Mouse (Mus musculus) liver, postnatal 0 days (tissue): ENCODE data around the gene Ndufb10. TPM values are rescaled to one million over a fixed set of nuclear protein-coding genes. Genes with fewer than 3 reads are reported as not detected.

Source experiments
- ATAC-seq: fragments of 200-750 bp; cut with Nextera tagmentation; 2 replicates; pipeline ENCODE4 v1.8.0; 2017; ENCODE audit warnings: mild to moderate bottlenecking, moderate library complexity
- DNase-seq: peaks from one replicate; pipeline ENCODE4 v3.0.0-alpha.2; 2016
- H3K27ac ChIP-seq: fragments of 300-500 bp; sonication (generic); 2 replicates; pipeline ENCODE4 v1.5.1; 2014; ENCODE audit warnings: antibody characterized with exemption, moderate library complexity, mild to moderate bottlenecking, low read depth
- H3K27me3 ChIP-seq: fragments of 300-500 bp; sonication (generic); 2 replicates; pipeline ENCODE4 v1.6.1; 2014; ENCODE audit warnings: low read length, control low read depth, mixed read lengths; ENCODE audit not compliant: insufficient read depth
- H3K36me3 ChIP-seq: fragments of 300-500 bp; sonication (generic); replicated peaks from 2 replicates; pipeline ENCODE4 v1.6.1; 2014; ENCODE audit warnings: mild to moderate bottlenecking, control low read depth, low read length, moderate library complexity, mixed read lengths; ENCODE audit not compliant: insufficient read depth
- H3K4me1 ChIP-seq: fragments of 300-500 bp; sonication (generic); 2 replicates; pipeline ENCODE4 v1.6.1; 2014; ENCODE audit warnings: antibody characterized with exemption, mild to moderate bottlenecking, control low read depth; ENCODE audit not compliant: insufficient read depth
- H3K4me2 ChIP-seq: fragments of 300-500 bp; sonication (generic); 2 replicates; pipeline ENCODE4 v1.6.1; 2014; ENCODE audit warnings: low read depth, mild to moderate bottlenecking, low read length, moderate library complexity, mixed read lengths
- H3K4me3 ChIP-seq: fragments of 300-500 bp; sonication (generic); 2 replicates; pipeline ENCODE4 v1.5.1; 2014; ENCODE audit warnings: low read depth, low read length
- H3K9ac ChIP-seq: fragments of 300-500 bp; sonication (generic); replicated peaks from 2 replicates; pipeline ENCODE4 v1.6.1; 2014; ENCODE audit warnings: mild to moderate bottlenecking, moderate library complexity
- H3K9me3 ChIP-seq: fragments of 300-500 bp; sonication (generic); 2 replicates; pipeline ENCODE4 v1.6.1; 2016; ENCODE audit warnings: mild to moderate bottlenecking, control low read depth, low read length, mixed read lengths
- CTCF ChIP-seq: sonication (generic); IDR thresholded peaks from 2 replicates; pipeline ENCODE4 v1.5.1; 2016; ENCODE audit warnings: antibody characterized with exemption, low read depth
- EP300 ChIP-seq: IDR thresholded peaks from 2 replicates; pipeline ENCODE4 v1.6.1; 2016; ENCODE audit warnings: antibody characterized with exemption, low read depth, mild to moderate bottlenecking
- WGBS: fragments of 180-500 bp; shearing (Covaris S2); extraction: QIAGEN DNeasy Blood & Tissue Kit; methylation state at CpG from one replicate; pipeline ENCODE4 v1.1.7; 2014; ENCODE audit not compliant: insufficient replicate concordance; 5-methylcytosine and 5-hydroxymethylcytosine counted together
- polyA plus RNA-seq: library from polyadenylated mRNA; unstranded; fragments of >200 nt; fragmentation: Nextera tagmentation; extraction: Ambion mirVana; gene quantifications from 2 replicates; pipeline ENCODE4 v1.2.1, GENCODE M21; 2015

Gene Ndufb10
- polyA plus RNA-seq, 1 experiment from 2014 or later: 355 TPM

DNA sequence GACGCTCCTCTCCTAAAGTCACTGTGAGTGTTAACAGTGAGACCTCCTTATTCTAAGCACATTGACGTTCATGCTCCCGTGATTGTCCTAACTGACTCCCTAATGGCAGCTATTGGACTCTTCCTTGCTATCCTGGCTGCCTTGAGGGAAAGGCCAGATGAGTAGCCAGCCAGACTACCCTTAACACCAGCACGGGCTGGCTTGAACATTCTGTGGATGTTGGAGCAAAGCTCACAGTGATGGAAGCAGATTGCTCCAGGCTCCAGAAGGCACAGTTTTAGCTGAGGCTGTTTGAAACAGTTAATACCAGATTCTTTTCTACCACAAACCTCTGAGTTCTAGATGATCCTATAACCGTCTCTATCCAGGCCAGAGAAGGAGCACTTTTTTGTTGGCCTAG is 19.6 kb upstream of the Ndufb10 start:
- DNase-seq (no peak), ATAC-seq (no peak)
- TF ChIP-seq EP300: no peak
- no peak for TF ChIP-seq CTCF
- no peaks in the 10 kb centered on the region for H3K27me3 ChIP-seq
- 70% methylated on average over 5 of the region's 5 CpGs for WGBS
- no peak overlapping the region for H3K4me3 ChIP-seq
- peaks cover 31% of the 10 kb centered on the region for H3K36me3 ChIP-seq
- no peaks in the 10 kb centered on the region for H3K9me3 ChIP-seq
- peaks cover 19% of the 10 kb centered on the region for H3K4me1 ChIP-seq
- H3K4me2 ChIP-seq: no peak overlapping the region
- H3K9ac ChIP-seq: no peak overlapping the region
- H3K27ac ChIP-seq: 0 out of 2 replicates have a peak overlapping the region, but pooled peaks have one; percentile 86

DNA sequence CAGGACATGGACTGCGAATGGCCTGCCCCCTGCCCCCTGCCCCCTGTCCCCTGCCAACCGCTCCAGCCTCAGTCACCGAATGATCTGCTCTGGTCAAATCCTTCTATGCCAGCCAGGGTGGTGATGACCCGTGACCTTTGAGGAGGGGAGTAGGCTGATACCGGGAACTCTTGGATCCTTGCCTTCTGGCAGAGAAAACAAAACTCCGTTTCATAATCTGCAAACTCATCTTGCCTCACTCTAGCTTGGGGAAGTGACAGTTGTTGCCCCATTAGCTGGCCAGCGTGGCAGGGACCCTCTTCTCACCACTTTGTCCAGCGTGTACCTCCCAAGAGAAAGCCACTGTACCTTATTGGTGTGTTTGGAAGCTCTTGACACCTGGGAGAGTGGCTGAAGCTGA is 18.0 kb upstream of the Ndufb10 start:
- no peak for TF ChIP-seq CTCF
- peak; percentile 56; the same call in 1 of the 2 replicates for TF ChIP-seq EP300
- WGBS: 47% methylated on average over 8 of the region's 8 CpGs

DNA sequence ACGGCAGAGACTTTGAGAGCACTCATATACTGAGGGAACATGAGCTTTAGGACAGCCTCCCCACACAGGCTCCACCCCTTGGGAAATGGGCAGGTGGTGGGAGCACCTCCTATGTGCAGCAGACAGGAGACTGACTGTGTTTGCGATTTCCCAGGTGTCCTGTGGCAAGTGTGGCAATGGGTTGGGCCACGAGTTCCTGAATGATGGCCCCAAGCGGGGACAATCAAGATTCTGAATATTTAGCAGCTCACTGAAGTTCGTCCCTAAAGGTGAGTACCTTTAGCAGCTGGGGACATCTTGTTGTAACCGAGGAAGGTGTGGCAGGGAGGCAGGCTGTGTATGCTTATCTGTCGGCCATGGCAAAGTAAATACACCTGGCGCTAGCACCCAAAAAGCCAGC is 15.6 kb upstream of the Ndufb10 start:
- no peak overlapping the region for H3K4me3 ChIP-seq
- peaks cover 36% of the 10 kb centered on the region for H3K4me1 ChIP-seq
- H3K27me3 ChIP-seq: no peaks in the 10 kb centered on the region
- peaks cover 31% of the 10 kb centered on the region for H3K36me3 ChIP-seq
- H3K9me3 ChIP-seq: no peaks in the 10 kb centered on the region
- no peak for TF ChIP-seq CTCF
- TF ChIP-seq EP300: no peak
- DNase-seq: no peak
- 71% methylated on average over 8 of the region's 8 CpGs for WGBS
- no peak overlapping the region for H3K27ac ChIP-seq
- no peak for ATAC-seq
- H3K9ac ChIP-seq: no peak overlapping the region
- no peak overlapping the region for H3K4me2 ChIP-seq

More for the DNA sequence above, 18.0 kb upstream of the Ndufb10 start:
- H3K4me3 ChIP-seq: no peak overlapping the region
- H3K4me1 ChIP-seq: peaks cover 22% of the 10 kb centered on the region
- peak; percentile 68 for DNase-seq
- peak overlapping the region; percentile 35; the same call in 1 of the 2 replicates for H3K4me2 ChIP-seq
- peak overlapping the region; percentile 86 for H3K27ac ChIP-seq
- peak; percentile 78 for ATAC-seq
- H3K36me3 ChIP-seq: peaks cover 31% of the 10 kb centered on the region
- H3K9ac ChIP-seq: no peak overlapping the region
- H3K9me3 ChIP-seq: no peaks in the 10 kb centered on the region
- no peaks in the 10 kb centered on the region for H3K27me3 ChIP-seq

DNA sequence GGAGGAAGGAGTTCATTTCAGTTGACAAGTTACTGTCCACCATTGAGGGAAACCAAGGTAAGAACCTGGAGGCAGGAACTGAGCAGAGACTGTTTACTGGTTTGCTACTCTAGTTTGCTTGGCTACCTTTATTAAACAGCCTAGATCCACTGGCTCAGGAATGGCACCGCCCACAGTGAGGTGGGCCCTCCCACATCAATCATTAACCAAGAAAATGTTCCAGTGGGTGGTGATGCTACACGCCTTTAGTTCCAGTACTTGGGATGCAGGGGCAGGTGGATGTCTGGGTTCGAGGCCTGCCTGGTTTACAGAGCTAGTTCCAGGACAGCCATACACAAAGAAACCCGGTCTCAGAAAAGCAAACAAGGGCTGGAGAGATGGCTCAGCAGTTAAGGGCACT is 14.0 kb upstream of the Ndufb10 start:
- peak; percentile 60 for DNase-seq
- H3K4me2 ChIP-seq: peak overlapping the region; percentile 98
- peaks cover 36% of the 10 kb centered on the region for H3K4me1 ChIP-seq
- no peak for ATAC-seq
- H3K9ac ChIP-seq: peak overlapping the region; percentile 92
- H3K9me3 ChIP-seq: no peaks in the 10 kb centered on the region
- H3K36me3 ChIP-seq: peaks cover 30% of the 10 kb centered on the region
- 62% methylated on average over 4 of the region's 4 CpGs for WGBS
- H3K4me3 ChIP-seq: peak overlapping the region; percentile 90
- no peak for TF ChIP-seq EP300
- no peak for TF ChIP-seq CTCF
- H3K27ac ChIP-seq: peak overlapping the region; percentile 98
- no peaks in the 10 kb centered on the region for H3K27me3 ChIP-seq

DNA sequence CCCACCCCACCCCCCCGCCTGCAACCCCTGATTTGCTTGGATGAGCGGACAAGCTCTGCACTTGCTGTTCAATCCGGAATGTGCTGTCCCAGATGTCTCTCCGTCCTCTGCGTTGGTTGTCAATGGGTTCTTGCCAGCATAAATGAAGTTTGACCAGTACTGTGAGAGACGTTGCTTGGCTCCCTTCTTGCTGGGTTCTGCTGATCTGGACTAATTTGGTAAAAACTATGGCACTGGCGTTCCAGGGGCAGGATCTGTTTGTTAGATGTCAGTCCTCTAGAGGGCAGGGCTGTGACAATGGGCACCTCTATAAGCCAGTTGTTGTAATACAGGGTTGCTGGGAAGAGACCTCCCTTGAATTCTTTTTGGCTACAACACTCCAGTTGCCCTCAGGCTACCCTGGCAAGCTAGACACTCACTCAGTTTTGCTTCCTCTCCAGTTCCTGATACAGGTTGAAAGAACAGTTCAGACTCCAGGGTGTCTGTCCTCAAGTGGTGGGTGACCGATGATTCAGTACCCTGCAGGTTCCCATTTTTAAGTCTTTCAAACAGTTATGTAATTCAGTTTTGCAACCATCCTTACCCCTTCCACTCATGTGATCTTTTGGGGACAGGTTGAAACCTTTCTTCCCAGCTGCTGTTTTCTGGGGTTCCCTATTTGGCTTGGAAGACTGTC is 13.0 kb upstream of the Ndufb10 start:
- Histone ChIP-seq H3K36me3 (peaks cover 24% of the 10 kb centered on the region), H3K4me3 (peak overlapping the region; percentile 90), H3K9me3 (no peaks in the 10 kb centered on the region), H3K9ac (peak overlapping the region; percentile 92), H3K4me2 (peak overlapping the region; percentile 98), H3K4me1 (peaks cover 30% of the 10 kb centered on the region), H3K27me3 (no peaks in the 10 kb centered on the region), H3K27ac (peak overlapping the region; percentile 98)
- 20% methylated on average over 8 of the region's 8 CpGs for WGBS
- ATAC-seq (peak; percentile 6; the same call in 1 of the 2 replicates), DNase-seq (peak; percentile 36)
- TF ChIP-seq CTCF (peak; percentile 46), EP300 (no peak)

DNA sequence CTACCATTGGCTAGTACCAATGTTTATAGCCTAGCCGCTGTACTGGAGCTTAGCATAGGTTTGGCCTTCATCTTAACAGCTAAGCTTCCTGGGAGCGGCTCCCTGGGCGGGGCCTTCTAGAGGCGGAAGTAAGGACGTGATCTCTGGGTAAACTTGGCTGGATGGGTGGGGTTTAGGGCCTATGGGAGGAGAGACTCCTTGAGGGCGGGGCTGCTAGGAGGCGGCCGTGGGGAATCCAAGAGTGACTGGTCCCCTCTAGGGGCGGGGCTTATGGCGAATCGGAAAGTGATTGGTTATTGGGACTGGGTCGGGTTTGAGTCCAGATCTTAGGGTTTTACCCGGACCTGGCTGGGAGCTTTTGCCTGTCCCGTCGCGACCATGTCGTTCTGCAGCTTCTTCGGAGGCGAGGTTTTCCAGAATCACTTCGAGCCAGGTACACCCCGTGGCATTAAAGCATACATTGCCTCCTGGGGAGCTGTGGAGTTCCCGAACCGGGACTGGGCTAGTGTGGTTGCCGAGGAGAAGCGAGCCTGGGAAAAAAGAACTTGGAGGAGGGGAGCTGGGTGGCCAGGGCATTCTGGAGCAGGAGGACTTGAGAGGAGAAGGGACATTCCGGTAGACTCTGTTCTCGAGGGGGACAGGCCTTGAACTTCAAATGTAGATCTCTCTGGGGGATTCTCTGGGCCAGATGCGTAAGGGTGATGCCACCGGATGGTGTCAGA is 12.2 kb upstream of the Ndufb10 start, which contains the start of gene Msrb1:
Msrb1 (plus strand) TSS at position 313 of the 722 bp plus-strand sequence.
- no peak for TF ChIP-seq CTCF
- TF ChIP-seq EP300: no peak; the same call in 1 of the 2 replicates
- Histone ChIP-seq H3K27me3 (no peaks in the 10 kb centered on the region), H3K4me3 (peak within 1 kb of the TSS; percentile 90), H3K27ac (peak within 1 kb of the TSS; percentile 98), H3K4me1 (peaks cover 27% of the 10 kb centered on the region), H3K4me2 (peak within 1 kb of the TSS; percentile 98), H3K9me3 (no peaks in the 10 kb centered on the region), H3K36me3 (peaks cover 20% of the 10 kb centered on the region), H3K9ac (peak within 1 kb of the TSS; percentile 92)
- under 1% methylated on average over 29 of the region's 29 CpGs for WGBS
- ATAC-seq (peak; percentile 96), DNase-seq (peak; percentile 99)
